Mouse (Mus musculus) CD4-positive, CD25-positive, alpha-beta regulatory T cell, adult 4 months (primary cell): Measurements from ENCODE around the gene Fgf12. TPM values are rescaled to one million over a fixed set of nuclear protein-coding genes. Genes with fewer than 3 reads are reported as not detected.

Experiments
- ATAC-seq: one replicate; pipeline ENCODE4 v1.8.0; 2017
- polyA plus RNA-seq, 2 experiments: library from polyadenylated mRNA; unstranded; fragments of 100-300 nt; shearing (Covaris generic); gene quantifications; one replicate each; pipeline ENCODE4 v1.2.1; 2017

Gene Fgf12
- polyA plus RNA-seq, 2 experiments from 2014 or later: not detected

DNA sequence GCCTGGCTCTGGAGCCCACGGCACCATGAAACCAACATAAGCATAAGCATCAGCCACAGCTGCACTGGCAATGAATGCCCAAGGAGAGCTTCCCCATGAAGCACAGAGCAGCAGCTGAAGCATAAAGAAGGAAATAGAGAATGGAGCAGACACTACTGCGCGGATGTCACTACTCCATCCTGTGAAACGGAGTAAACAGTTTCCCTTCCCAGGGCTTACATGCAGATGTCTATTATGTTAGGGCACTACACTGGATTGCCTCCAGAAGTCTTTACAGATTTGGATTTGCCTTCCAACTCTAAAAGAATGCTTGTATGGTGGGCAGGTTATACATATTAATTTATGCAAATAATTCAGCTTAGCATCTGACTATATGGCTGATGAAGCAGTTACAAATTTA is 441.2 kb downstream of the Fgf12 start:
- ATAC-seq: no peak

DNA sequence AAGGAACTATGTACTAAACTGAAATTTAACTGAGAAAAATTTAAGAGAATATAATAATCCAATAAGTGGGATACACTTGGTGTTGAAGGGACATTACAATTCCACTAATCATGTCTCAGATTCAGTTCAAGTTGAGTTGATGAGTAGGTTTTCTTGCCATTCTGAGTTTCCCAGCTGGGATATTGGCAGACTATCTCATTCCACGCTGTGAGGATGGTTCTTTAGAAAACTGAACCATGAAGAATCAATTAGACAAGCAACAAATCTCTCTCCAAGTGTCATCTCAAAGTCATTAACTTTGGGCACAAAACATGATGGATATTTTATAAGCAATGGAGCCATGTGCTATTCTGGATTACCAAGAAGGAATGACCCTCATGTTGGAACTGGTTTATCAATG is 449.0 kb downstream of the Fgf12 start:
- ATAC-seq: no peak

DNA sequence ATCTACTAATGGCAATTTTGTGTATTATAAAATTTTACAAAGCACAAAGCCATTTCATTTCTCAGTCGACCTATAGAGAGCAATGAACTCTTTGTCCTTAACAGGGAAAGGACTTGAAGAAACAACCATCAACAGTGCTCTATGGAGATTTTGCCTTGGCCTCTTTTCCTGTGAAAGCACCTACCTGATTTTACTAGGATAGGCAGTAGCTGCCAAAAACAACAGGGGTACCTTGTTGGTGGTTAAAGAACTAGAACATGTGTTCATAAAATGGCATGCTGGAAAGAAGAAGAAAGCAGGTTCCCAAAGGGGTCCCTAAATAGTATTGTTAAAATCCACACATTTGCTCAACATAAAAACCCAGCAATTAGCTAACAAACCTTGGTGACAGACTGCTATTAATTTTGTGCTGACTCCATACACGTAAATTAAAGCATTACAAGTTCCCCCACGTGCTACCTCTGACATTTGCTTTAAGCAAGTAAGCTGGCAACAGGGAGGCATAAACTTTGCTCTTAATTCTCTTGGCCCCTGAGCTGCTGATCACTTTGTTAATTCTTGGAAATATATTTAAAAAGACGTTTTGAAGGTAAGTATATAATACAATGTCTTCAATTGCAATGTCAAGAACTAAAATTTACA is 463.1 kb downstream of the Fgf12 start:
- no peak for ATAC-seq

DNA sequence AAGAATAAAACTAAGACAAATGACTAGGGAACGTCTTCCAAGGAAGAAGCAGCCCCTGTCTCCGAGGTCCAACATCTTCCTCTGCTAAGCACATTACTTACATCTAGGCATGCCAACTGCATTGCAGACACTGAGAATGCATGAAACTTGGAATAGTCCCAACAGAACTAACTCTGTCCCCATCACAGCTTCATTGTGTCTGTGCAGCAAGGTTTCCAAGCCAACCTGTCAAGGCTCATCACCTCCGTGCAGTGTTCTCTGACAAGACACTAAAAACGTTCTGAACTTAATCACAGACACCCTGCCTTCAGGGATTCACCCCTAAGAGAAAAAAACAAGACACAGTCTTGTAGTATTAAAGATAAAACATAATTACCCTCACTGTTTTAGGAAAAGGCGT is 495.0 kb downstream of the Fgf12 start:
- no peak for ATAC-seq

DNA sequence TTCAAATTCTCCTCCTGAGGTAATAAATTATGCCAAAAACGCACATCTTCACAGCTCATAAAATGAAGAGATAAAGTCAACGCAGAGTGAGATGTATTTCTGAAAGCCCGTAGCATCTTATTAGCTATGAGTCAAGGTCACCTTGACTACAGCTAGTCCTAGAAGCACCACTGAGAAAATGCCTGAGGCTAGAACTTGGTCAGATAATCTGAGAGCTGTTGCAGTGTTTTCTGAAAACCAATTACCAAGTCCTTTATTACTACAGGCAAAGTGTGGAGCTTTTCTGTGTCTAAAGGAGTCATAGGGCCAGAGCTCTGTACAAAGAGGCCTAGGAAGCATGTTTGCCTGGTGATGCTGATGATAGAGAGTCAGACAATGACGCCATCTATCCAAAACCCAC is 498.6 kb downstream of the Fgf12 start:
- no peak for ATAC-seq

DNA sequence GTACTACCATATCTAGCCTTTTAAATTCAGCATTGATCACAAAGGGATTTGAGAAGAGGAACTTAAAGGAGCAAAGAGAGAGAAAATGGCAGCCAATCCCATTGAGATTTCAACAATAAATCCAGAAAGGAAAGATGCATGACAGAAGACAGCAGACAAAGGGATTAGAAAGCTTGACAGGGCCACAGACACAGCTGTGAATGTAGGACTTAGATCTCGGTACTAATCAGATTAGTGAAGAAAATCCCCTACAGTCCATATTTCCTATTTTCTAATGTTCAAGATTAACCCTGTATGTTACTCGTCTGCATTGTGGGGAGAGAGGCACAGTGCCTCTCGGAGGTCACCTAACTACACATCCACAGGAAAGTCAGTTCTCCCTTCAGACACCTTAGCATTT is 500.9 kb downstream of the Fgf12 start:
- ATAC-seq: no peak

DNA sequence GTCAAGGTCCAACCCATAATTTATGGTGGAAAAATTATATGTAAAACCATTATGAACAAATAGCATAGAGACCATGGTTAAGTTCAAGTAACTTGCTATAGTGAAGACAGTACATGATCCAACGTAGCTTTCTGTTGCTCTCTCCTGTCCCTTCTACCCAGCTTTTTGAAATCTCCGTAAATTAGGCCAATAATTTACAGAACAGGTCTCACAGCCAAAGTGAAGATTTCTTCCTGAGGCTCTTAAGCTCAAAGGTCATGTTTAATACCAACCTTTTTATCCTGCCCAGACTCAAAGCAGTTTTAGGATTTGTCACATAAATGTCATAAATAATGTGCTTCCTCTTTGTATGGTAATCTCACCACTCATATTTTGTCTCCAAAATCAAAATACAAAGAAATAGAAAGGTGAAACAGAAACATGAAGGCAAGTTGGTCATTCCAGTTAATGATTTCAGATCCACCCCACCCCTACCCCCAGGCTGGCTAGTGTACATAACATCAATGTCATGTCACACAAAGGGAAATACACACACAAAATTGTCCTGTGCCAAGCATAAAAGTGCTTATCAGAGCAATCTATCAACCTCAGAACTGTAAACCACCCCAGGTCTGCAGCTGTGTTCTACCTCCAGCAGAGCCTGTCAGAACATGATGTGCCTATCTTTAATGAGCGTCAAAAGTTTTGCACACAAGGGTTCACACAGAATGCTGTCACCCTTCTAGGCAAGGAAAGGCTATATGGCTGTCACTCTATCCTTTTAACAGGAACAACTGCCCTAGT is 509.8 kb downstream of the Fgf12 start:
- ATAC-seq: no peak

DNA sequence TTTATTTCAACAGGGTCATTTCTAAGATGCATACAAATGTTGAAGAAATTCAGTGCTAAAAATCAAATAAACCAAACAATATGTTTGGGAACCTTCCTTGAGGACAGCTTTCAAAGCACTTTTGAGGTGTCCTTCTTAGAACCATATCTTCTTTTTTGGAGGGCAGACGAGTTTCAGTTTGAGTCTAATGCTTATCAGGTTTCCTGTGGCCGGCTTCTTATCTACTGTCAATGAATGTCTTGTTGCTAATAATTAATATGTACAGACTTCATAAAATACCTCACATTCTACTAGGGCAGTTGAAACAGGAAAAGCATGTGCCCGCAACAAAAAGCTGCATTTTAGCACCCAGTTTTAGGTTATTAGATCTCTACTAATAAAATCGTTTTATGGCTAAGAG is 513.5 kb downstream of the Fgf12 start:
- ATAC-seq: no peak

DNA sequence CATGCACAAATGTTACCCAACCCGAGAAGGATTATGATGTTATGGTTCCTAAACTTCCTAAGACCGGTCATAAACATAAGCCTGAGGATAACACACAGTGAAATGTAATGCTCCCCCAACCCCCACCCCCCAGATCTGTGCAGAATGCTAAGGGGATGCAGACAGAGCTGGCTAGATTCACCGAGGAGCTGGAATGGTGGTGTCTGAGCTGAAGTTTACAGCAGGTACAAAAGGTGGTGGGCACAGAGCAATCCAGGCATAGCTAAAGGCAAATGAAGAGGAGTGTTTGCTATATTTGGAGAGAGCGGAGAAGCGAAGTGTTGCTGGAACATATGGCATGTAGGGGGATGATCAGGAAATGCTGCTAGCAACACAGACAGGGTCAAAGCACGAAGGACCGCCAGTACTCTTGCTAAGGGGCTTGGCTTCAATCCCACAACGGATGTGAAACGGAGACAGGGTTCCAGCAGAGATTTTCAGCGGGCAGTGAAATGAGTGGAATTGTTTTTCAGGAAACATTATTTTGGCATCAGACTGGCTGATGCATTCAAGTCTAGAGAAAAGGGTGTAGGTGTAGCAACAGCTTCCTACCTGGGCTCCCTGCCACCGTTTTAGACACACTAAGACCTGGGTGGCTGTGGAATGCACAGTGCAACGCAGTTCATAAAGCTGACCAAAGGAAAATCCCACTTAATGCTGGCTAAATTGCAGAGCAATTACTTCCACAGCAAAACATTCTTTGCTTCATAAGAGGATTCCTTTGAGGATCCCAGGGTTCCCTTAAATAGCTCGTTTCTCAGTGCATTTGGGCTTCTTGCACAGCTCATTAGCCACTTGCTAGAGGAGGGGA is 514.6 kb downstream of the Fgf12 start:
- ATAC-seq: no peak

DNA sequence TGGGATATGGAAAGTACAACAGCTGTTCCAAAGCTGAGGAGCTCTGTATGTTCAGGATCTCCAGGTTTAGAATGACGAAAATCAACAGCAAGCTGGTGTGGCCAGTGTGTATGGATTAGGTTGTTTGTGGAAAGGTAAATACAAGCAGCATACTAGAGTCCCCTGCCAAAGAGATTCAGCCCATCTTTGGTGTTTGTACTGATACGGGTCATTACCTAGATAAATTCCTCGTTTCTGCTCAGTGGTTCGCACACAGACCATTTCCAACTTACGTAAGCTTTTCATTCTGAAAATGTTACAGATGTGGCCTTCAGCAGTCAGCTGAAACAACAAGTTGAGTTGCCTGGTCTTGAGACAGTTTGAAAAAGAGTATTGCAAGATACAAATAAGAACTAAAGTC is 536.9 kb downstream of the Fgf12 start:
- no peak for ATAC-seq

DNA sequence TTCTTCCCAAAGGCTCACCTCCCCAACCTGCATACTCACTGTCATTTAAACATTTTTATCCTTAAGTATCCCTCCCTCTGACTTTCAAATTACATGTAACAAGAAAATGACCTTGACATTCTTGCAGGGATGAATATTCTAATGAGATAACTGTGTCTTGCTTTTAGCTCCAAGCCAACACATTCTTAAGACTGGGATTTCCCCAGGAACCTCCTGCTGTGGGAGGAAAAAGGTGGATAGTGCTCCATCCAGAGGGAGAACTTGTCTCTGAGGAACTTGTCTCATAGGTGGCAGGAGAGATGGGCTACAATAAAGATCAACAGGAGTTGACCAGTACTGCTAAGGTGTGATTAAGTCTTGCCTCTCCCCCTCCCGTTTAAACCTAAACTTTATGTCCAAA is 540.5 kb downstream of the Fgf12 start:
- ATAC-seq: no peak

DNA sequence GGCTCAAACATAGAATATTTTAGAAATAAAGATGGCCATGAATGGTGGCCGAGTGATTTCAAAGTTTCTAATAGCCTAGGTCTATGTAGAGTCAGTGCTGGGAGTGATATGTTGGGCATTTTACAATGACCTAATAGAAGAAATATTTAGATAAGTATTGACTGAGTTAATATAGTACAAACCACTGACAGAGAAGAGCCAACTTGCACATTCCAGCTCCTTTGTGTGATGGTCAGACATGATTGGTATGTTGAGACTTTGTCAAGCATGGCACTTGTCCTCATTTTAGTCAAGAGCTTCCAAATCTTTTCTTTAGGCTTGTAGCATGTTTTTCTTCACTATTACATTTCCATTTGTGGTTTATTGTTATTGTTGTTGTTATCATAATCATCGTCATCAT is 596.4 kb downstream of the Fgf12 start:
- ATAC-seq: no peak

DNA sequence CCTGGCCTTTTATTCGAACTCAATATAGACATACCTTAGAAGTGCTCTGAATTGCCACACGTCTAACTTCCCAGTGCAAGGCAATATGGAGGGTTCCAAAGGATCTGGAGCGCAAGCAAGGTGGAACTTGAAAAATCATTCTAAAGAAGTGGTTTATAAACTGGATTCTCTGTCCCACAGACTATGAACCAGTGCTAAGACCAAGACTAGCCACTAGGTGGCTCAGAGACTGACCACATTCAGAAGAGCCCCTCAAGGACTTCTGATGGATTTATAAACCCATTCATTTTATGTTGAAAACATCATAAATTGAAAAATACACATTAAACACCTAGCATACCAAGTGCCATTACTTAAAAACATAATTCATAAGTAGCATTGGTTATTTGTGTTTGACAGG is 611.9 kb downstream of the Fgf12 start:
- no peak for ATAC-seq

DNA sequence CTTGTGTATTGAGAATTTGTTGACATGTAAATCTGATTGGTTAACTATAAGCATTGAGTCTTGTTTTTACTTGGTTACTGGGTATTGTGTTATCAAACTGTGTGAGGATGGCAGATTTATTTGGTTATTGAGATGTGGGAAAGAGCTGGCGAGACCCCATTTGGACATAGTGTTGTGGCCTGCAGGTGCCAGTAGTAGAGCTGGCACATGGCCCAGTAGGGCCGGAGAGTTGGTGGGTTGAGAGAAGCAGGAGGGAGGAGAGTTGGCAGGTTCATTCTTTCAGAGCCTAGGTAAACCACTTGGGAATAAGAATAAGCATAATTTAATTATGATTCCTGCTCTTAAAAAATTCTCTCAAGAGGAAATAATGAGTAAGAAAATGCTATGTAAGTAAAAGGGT is 625.9 kb downstream of the Fgf12 start:
- no peak for ATAC-seq

Other genes with a start within 250 kb of the Fgf12 start
- gene Mb21d2, start 176.6 kb upstream of the Fgf12 start, polyA plus RNA-seq: not detected